Mouse (Mus musculus) embryonic facial prominence, embryonic 11.5 days (tissue): ENCODE results near the gene Tent4a. TPM values are rescaled to one million over a fixed set of nuclear protein-coding genes. Genes with fewer than 3 reads are reported as not detected.

Experiments used
- ATAC-seq: fragments of 200-750 bp; cut with Nextera tagmentation; replicated peaks from 2 replicates; pipeline ENCODE4 v1.8.0; 2017; ENCODE audit warnings: low read depth; ENCODE audit not compliant: insufficient number of reproducible peaks, low FRiP score, low TSS enrichment
- DNase-seq: peaks from one replicate; pipeline ENCODE4 v3.0.0-alpha.2; 2015; ENCODE audit warnings: low spot score
- H3K27ac ChIP-seq: fragments of 300-500 bp; sonication (generic); replicated peaks from 2 replicates; pipeline ENCODE4 v1.5.1; 2014; ENCODE audit warnings: mild to moderate bottlenecking, low read depth, low read length, control low read depth
- H3K27me3 ChIP-seq: fragments of 300-500 bp; sonication (generic); 2 replicates; pipeline ENCODE4 v1.6.1; 2014; ENCODE audit warnings: mild to moderate bottlenecking, low read length, moderate library complexity, mixed read lengths; ENCODE audit not compliant: control insufficient read depth, insufficient read depth
- H3K36me3 ChIP-seq: fragments of 300-500 bp; sonication (generic); replicated peaks from 2 replicates; pipeline ENCODE4 v1.6.1; 2014; ENCODE audit warnings: low read depth, mild to moderate bottlenecking, low read length, moderate library complexity, mixed read lengths; ENCODE audit not compliant: control insufficient read depth, insufficient read depth
- H3K4me1 ChIP-seq: fragments of 300-500 bp; sonication (generic); 2 replicates; pipeline ENCODE4 v1.6.1; 2014; ENCODE audit warnings: low read length, mixed read lengths; ENCODE audit not compliant: control insufficient read depth, insufficient read depth
- H3K4me2 ChIP-seq: fragments of 300-500 bp; sonication (generic); 2 replicates; pipeline ENCODE4 v1.6.1; 2014; ENCODE audit warnings: low read depth, mild to moderate bottlenecking, control low read depth, low read length, moderate library complexity
- H3K4me3 ChIP-seq: fragments of 300-500 bp; sonication (generic); 2 replicates; pipeline ENCODE4 v1.5.1; 2014; ENCODE audit warnings: low read depth, low read length, control low read depth
- H3K9ac ChIP-seq: fragments of 300-500 bp; sonication (generic); replicated peaks from 2 replicates; pipeline ENCODE4 v1.6.1; 2014; ENCODE audit warnings: mild to moderate bottlenecking, control low read depth, low read length
- H3K9me3 ChIP-seq: fragments of 300-500 bp; sonication (generic); replicated peaks from 2 replicates; pipeline ENCODE4 v1.6.1; 2016; ENCODE audit warnings: mild to moderate bottlenecking, low read length, inconsistent platforms, mixed read lengths; ENCODE audit not compliant: control insufficient read depth
- WGBS: fragments of 180-500 bp; shearing (Covaris S2); extraction: QIAGEN DNeasy Blood & Tissue Kit; methylation state at CpG from one replicate; pipeline ENCODE4 v1.1.7; 2014; 5-methylcytosine and 5-hydroxymethylcytosine counted together
- polyA plus RNA-seq: library from polyadenylated mRNA; unstranded; fragments of >200 nt; fragmentation: Nextera tagmentation; extraction: Ambion mirVana; gene quantifications from 2 replicates; pipeline ENCODE4 v1.2.1, GENCODE M21; 2014

Tent4a gene
- polyA plus RNA-seq, 1 experiment from 2014 or later: 6.6 TPM

DNA sequence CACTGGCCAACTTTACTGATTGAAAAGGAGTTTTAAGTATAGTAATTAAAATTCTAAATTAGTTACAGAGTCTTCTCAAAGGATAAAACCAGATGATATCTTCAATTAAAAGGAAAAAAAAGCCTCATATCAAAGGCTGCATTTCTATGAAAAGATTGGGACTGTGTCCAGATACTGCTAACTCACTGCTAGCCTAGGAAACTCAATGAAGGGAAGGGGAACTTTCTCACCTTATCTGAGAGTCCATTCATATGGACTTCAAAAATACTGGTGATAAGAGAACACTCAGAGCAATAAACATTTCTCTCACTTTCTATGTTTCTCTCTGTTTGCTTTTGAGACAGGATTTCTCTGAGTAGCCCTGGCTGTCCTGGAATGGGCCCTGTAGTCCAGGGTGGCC, 30.2 kb upstream of the Tent4a start:
- Histone ChIP-seq H3K27me3 (no peaks in the 10 kb centered on the region), H3K4me3 (no peak overlapping the region), H3K27ac (no peak overlapping the region), H3K4me2 (no peak overlapping the region), H3K4me1 (no peaks in the 10 kb centered on the region), H3K9me3 (no peaks in the 10 kb centered on the region), H3K36me3 (no peaks in the 10 kb centered on the region), H3K9ac (no peak overlapping the region)
- ATAC-seq (no peak), DNase-seq (no peak)

DNA sequence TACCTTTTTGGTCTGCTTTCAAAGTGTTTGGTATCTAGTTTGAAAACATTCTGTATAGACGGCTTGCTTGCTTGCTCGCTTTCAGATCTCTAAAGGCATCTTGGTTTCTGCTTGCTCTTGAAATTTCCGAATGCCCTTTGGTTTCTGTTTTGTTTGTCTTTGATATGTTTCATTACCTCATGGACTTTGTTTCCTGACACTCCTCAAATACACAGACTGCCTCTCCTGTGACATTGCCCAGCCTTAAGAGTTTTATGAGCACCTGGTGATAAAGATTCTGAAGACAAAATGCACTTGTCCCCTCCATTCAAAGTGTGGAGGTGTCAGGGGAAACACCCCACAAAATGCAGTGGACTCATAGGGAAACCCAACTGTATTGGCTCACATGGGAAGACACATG, 29.5 kb upstream of the Tent4a start:
- Histone ChIP-seq H3K36me3 (no peaks in the 10 kb centered on the region), H3K27ac (no peak overlapping the region), H3K4me3 (no peak overlapping the region), H3K9ac (no peak overlapping the region), H3K4me1 (no peaks in the 10 kb centered on the region), H3K9me3 (no peaks in the 10 kb centered on the region), H3K27me3 (no peaks in the 10 kb centered on the region), H3K4me2 (no peak overlapping the region)
- 74% methylated on average over 3 of the region's 3 CpGs for WGBS
- ATAC-seq: no peak
- DNase-seq: no peak

DNA sequence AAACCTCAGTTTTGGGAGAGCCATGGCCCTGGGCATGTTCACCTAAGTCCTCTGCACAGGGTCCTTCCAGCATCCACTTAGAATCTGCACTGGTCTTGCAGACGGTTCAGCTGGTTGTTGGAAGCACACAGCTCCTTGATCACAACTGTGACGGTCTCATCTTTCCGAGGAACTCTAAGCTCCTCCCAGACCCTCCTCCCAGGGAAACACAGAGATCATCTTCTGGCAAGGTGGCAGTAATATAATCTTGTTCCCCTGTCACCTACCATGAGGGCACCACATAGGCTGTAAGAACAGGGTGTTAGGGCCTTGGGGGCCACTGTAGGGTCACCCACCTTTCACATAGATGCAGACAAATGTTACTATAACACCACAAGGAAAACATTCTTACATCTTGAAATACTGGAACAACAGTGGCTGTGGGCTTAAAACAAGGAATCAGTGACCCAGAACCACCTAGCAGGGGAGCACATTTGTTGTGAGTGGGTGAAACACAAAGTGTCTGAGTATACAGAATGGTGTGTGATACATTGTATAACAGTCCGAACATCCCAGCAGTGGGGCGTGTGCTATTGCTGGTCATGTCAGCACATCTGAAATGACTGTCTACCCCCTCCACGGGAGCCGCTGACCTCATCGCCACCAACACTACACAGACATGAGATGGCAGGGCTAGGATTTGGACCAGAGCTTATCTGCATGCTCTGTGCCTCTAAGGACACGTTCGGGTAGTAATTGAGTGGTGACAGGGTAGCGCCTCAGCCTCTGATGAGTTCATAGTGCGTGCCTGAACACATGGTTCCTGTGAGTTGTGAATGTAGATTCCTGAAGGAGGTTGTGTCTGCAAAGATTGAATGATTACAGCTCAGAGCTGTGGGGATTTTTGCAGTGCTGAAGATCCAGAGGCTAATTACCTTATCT, 28.5 kb upstream of the Tent4a start:
- 74% methylated on average over 12 of the region's 12 CpGs for WGBS
- H3K9me3 ChIP-seq: no peaks in the 10 kb centered on the region
- no peaks in the 10 kb centered on the region for H3K4me1 ChIP-seq
- H3K4me3 ChIP-seq: no peak overlapping the region
- H3K4me2 ChIP-seq: no peak overlapping the region
- ATAC-seq (no peak), DNase-seq (no peak)
- H3K9ac ChIP-seq: no peak overlapping the region
- H3K27me3 ChIP-seq: no peaks in the 10 kb centered on the region
- H3K27ac ChIP-seq: no peak overlapping the region
- no peaks in the 10 kb centered on the region for H3K36me3 ChIP-seq

DNA sequence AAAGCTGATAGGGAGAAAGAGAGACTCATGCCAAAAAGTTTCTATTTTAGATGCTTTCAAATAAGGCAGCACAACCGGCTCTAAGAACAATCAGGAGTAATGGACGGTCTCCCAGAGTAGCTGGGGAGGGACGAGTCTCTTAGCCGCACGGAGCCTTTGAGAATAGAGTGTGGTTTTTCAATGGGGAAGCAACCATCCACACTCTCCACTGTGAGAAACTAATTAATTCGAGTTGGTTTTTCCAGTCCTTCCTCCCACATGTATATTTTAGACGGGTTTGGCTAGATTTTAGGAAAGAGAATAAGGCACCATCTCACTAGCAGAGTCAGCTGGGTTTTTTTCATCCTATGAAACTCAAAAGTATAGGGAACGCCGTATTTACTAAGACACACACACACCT, 27.6 kb upstream of the Tent4a start:
- Histone ChIP-seq H3K27ac (no peak overlapping the region), H3K27me3 (no peaks in the 10 kb centered on the region), H3K4me1 (no peaks in the 10 kb centered on the region), H3K9me3 (no peaks in the 10 kb centered on the region), H3K4me3 (no peak overlapping the region), H3K4me2 (no peak overlapping the region), H3K9ac (no peak overlapping the region), H3K36me3 (no peaks in the 10 kb centered on the region)
- DNase-seq: no peak
- ATAC-seq: no peak
- 87% methylated on average over 9 of the region's 9 CpGs for WGBS

DNA sequence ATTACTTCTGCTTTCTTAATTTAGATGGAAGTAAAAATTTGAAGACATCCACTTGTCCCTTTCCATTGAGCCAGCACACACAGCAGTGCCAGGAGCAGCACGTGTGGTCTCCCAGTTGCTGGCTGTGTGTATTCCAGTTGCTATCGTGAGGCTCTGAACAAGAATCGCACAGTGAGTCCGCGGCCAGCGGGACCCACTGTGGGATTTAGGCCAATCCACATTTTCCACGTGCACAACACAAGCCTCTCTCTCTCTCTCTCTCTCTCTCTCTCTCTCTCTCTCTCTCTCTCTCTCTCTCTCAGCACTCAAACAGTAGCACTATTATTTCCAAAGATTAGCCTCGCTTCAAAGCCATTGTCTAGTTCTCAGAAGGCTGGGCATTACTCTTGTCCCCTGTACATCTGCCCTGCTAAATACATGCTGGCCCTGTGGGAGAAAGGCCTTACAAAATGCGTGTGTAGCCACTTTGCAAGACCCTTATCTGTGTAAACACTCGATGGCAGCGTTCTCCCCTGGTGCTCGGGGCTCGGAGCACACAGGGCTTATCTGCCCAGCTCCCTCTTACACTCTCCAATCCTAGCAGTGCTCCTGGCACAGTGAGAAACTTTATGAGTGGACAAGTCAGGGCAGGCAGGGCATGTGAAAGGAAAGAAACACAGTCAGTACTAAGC, 25.0 kb upstream of the Tent4a start:
- Histone ChIP-seq H3K9ac (no peak overlapping the region), H3K36me3 (no peaks in the 10 kb centered on the region), H3K4me2 (no peak overlapping the region), H3K4me1 (no peaks in the 10 kb centered on the region), H3K4me3 (no peak overlapping the region), H3K27me3 (no peaks in the 10 kb centered on the region), H3K9me3 (no peaks in the 10 kb centered on the region), H3K27ac (no peak overlapping the region)
- ATAC-seq: no peak
- 58% methylated on average over 13 of the region's 13 CpGs for WGBS
- no peak for DNase-seq

DNA sequence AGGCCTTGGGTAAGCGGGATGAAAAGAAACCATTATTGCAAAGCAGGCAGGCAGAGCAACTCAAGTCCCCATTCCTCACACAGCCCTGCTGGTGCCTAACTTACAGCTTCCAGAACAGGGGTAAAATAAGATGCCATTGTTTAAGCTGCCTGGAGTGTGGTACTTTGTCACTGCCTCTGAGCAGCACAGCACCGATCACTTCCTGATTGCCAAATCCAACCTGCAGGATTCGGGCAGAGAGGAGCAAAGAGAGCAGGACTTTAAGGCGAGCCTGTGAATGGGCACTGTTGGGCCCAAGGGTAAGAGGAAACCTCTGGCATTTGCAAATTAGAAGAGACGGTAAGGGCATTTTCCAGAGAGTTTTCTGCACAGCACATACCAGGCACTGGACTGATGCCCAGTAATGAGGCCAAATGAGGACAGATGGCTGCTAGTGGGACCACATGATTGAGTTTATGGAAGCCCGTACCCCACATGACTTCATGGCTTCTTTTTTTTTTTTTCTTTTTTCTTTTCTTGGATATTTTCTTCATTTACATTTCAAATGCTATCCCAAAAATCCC, 23.8 kb upstream of the Tent4a start:
- H3K4me1 ChIP-seq: no peaks in the 10 kb centered on the region
- no peak overlapping the region for H3K9ac ChIP-seq
- no peak overlapping the region for H3K4me2 ChIP-seq
- H3K36me3 ChIP-seq: no peaks in the 10 kb centered on the region
- WGBS: 79% methylated on average over 6 of the region's 6 CpGs
- H3K4me3 ChIP-seq: no peak overlapping the region
- no peaks in the 10 kb centered on the region for H3K9me3 ChIP-seq
- H3K27me3 ChIP-seq: no peaks in the 10 kb centered on the region
- H3K27ac ChIP-seq: no peak overlapping the region
- no peak for DNase-seq
- no peak for ATAC-seq

DNA sequence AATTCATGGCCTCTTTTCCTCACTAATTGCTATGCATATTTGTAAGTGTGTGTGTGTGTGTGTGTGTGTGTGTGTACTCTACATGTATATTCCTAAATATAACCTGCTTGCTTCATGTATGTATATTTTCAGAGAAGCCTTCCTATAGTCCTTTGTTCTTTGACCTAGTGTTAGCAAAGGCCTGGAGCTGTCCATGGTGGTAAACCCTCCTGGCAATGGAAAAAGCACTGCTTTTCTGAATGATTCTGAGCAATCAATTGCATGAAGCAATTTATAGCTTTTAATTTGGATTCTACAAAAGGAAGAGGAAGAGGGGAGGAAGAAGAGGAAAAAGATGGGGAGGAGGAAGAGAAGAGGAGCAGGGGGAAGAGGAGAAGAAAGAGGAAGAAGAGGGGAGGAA, 22.3 kb upstream of the Tent4a start:
- no peaks in the 10 kb centered on the region for H3K4me1 ChIP-seq
- H3K27me3 ChIP-seq: no peaks in the 10 kb centered on the region
- no peaks in the 10 kb centered on the region for H3K9me3 ChIP-seq
- H3K4me2 ChIP-seq: no peak overlapping the region
- no peak overlapping the region for H3K9ac ChIP-seq
- no peaks in the 10 kb centered on the region for H3K36me3 ChIP-seq
- no peak overlapping the region for H3K4me3 ChIP-seq
- no peak overlapping the region for H3K27ac ChIP-seq
- ATAC-seq (no peak), DNase-seq (peak; percentile 70)

DNA sequence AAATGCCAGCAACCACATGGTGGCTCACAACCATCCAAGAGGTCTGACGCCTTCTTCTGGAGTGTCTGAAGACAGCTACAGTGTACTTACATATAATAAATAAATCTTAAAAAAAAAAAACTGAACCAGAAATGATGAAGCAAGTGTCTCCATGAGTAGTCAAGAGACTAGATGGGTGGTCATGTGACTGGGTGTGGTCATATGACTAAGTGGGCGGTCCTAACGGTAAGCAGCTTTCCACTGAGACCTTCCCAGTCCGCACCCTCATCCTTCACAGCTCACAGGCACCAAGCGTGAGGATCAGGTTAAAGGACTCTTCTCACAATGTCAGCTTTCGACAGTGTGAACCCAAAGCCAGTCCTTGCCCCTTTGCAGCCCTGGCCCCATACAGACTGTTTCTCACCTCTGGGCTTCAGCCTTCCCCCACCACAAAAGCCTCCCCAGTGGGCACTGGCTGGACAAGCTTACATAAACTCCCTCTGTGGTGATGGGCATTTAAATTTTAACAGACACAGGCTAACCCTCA, 21.6 kb upstream of the Tent4a start:
- no peaks in the 10 kb centered on the region for H3K27me3 ChIP-seq
- H3K4me3 ChIP-seq: no peak overlapping the region
- no peaks in the 10 kb centered on the region for H3K36me3 ChIP-seq
- no peaks in the 10 kb centered on the region for H3K4me1 ChIP-seq
- H3K27ac ChIP-seq: no peak overlapping the region
- no peaks in the 10 kb centered on the region for H3K9me3 ChIP-seq
- WGBS: 87% methylated on average over 6 of the region's 6 CpGs
- no peak for ATAC-seq
- no peak for DNase-seq
- H3K9ac ChIP-seq: no peak overlapping the region
- no peak overlapping the region for H3K4me2 ChIP-seq
